Mouse (Mus musculus): ENCODE measurements around the gene Rabgap1l. TPM values are rescaled to one million over a fixed set of nuclear protein-coding genes. Genes with fewer than 3 reads are reported as not detected.

The Rabgap1l gene
- 10 to 100 TPM; 22.3 to 30.4 TPM for total RNA-seq (2021)
- long read RNA-seq, experiment 1, partial matches to known transcripts = 0 of 2 reads
- long read RNA-seq, experiment 1, other reads (novel, unspliced or antisense) = 1 of 2 reads
- long read RNA-seq, experiment 2, partial matches to known transcripts = 1 of 1 reads
- long read RNA-seq, experiment 2, other reads (novel, unspliced or antisense) = 0 of 1 reads

DNA sequence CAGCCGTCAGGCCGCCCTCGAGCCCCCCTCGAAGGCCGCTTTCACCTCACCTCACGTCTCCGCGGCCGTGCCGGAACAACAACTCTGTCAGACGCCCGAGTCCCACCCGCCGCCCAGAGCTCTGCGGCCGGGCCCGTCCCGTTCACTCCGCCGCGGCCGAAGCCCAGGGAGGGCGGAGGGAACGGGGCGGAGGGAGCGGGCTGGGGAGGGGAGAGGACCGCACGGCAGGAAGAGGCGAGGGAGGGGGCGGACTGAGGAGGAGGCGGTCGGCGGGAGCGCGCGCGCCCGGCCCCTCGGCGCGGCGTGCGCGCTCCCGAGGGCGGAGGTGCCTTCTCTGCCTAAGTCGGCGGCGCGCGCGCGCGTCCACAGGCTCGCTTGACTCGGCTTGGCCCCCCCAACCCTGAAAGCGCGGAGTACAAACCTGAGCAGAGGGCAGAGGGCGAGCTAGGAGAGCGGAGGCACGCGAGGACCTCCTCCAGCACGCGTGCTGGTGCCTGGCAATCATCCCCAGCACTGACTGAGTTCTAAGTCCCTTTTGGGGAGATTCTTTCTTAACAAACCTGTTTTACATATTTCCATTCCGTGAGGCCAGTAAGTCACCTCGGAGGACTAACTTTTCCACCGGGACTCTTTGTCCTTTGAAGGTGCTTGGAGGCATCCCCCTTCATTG lies at the start of gene Rabgap1l:
Gene Rabgap1l, minus strand, starts transcription at position 526 of the 670 bp plus-strand sequence.
- peak; percentile 90 to 94 for DNase-seq

DNA sequence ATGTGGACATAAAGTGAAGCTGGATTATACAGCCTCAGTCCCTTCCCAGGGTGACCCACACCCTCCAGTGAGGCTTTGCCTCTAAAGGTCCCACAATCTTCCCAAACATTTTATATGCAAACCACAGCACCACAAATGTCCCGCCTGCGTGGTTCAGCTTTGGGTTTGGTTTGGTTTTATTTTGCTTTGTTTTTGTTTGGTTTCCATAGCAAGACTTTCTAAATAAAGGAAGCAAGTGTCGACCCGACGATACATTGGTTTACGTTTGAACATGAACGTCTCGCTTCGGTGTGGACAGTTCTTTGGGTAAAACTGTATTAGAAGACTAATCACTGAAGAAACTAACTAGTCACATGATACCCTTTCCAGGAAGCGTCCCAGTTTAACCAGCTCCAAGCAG lies 49.6 kb upstream of the Rabgap1l start:
- DNase-seq = no peak

GRCm38 (mm10) chr1:160840618-160841017 lies 47.6 kb upstream of the Rabgap1l start:
- no peak for DNase-seq

GRCm38 (mm10) chr1:160839095-160839494 lies 46.1 kb upstream of the Rabgap1l start:
- no peak for DNase-seq

DNA sequence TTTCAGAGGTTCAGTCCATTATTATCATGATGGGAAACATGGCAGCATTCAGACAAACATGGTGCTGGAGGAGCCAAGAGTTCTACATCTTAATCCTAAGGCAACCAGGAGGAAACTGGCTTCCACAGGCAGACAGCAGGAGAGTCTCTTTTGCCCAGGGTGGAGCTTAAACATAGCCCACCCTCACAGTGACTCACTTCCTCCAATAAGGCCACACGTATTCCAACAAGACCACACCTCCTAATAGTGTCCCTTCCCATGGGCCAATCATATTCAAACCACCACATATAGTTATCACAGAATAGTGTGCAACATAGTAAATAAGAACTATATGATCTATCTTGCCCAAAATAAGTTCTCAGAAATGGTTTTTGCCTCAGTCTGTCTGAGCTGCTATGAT lies 41.4 kb upstream of the Rabgap1l start:
- no peak for DNase-seq

GRCm38 (mm10) chr1:160832267-160833021 lies 39.4 kb upstream of the Rabgap1l start:
- DNase-seq = no peak

DNA sequence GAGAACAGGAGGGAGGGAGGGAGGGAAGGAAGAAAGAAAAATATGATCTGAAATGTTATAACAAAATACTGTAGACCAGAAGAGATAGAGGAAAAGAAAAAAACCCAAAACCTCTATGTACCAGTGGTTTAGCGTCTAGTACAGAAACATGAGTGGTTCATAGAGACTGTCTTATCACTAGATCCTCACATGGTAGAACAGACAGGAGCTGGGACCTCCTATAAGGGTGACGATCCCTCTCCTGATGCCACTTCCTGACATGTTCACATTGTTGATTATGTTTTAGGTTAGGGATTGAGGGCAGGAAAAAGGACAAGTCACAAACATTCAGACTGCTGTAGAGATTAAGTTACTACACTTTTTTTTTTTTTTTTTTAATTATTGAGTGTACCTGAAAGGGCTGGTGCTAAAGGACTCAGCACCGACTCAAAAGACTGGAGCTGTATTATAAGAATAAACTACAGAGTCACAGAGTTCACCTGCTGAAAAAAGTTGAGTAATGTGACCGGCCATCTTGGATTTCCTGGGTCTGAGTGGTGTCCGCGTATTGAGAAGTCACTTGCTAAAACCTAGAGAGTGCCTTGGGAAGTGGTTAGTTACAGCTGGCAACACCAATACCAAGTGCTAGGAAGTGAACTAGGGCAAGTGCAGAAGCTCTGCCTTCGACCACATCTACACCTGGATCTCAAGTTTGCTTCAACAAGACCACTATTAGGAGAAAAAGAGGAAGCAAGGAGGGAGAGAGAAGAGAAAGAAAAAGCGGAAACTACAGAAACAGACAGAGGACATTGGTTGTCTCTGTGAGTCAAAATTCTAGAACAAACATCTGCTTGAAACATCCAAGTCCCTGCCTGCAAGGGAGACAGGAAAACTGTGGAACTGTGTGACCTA lies 37.8 kb upstream of the Rabgap1l start:
- no peak for DNase-seq

DNA sequence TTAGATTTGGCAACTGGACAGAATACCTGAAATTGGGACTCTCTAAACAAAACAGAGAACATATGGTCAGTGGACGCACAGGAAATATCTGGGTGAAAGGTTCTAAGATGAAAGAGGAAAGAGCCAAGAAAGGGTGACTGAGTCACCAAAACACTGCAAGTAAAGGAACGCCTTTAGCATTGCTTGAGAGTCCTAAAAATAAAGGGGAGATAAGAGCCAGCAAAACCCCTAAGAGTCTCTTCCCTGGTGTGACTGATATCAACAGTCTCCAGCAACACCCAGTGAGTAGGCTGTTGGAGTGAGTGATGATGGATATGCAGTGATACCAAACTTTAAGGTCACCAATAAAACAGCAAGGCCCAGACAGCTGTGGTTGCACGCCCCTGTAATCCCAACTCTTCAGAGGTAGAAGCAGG lies 32.4 kb upstream of the Rabgap1l start:
- no peak for DNase-seq

- no peak for DNase-seq
These were observed 30.6 kb upstream of the Rabgap1l start for GRCm38 (mm10) chr1:160823638-160824037.

DNA sequence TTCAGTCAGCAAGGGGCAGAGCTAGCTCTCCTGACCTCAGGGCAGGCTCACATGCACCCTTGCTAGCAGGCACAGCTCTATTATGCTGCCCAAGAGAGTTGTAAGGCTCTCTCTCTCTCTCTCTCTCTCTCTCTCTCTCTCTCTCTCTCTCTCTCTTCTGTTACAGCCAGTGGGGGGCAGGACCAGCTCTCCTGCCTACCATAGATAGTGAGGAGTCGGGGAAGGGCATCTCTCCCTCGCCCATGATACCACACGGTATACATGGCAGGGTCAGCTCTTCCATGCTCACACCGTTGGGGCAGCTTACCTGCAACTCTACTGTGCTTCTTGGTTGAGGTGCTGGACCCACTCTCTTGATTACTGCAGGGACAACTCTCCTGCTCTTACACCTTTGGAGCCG lies 21.2 kb upstream of the Rabgap1l start:
- no peak for DNase-seq

DNA sequence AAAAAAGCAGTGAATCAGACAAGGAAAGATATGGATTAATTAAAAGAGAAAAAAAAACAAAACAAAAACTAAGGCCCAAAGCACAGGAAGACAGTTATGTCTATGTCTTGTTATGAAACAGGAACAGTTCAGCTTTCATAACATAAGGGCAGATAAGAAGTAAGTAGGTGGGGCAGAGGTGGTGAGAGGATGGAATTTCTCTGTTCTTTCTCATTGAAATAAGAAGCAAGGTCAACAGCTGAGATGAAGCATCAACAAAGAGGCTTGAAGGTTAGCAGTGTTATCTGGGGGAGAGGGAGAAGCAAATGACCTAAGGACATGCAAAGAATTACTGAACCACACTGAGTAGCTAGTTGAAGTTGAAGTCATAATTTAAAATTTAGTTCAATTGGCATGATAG lies 19.4 kb upstream of the Rabgap1l start:
- DNase-seq = no peak

DNA sequence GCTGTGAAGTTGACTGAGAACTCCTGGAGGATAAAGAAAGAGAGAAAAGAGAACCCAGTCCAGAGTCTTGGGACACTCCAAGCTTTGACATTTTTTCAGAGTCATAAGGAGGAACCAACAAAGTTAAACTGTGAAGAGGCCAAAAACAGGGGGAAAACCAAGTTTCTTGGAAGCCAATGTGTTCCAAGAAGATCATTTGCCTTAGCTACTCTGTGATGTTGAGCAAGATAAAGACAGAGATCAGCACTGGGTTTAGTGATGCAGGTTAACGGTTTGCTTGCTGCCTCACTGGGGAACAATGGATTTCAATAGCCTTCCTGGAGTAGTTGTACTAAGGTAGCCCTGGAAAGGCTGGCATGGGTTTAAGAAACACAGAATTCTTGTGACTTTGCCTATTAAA lies 18.9 kb upstream of the Rabgap1l start:
- no peak for DNase-seq

DNA sequence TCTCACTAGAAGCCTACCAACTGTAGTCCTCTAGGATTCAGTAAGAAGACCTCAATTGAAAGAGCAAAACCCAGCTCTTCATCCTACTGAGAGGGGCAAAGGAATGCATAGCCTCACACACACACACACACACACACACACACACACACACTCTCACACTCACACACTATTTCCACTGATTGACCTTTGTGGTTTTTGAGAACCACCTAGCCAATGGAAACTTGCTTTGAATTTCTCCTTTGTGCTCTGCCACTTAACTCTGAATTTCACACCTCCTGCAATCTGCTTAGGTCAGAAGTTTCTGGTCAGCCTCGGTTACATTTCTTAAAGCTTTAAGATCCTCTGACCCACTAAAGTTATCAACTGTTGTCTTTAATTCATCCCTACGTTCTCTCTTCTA lies 12.3 kb upstream of the Rabgap1l start:
- DNase-seq = no peak

DNA sequence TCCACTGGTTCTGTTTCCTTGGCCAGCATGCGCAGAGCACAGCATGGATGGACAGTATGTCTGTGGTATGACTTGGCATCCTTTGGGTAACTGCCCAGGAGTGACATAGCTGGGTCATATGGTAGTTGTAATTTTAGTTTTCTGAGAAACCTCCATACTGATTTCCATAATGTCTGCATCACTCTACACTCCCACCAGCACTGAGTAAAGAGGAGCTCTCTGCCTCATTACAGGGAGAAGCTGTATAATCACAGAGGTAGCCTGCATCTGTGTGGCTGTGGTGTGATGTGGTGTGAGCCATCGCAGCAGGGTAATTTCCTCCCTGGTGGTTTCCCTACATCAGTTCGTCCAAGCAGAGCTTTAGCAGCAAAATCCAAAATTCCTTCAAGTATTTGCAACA lies 7.0 kb upstream of the Rabgap1l start:
- no peak for DNase-seq

- no peak for DNase-seq
These were observed 2.0 kb upstream of the Rabgap1l start for GRCm38 (mm10) chr1:160795016-160795415.

- no peak for DNase-seq
These were observed 1.1 kb upstream of the Rabgap1l start for GRCm38 (mm10) chr1:160793791-160794757.

- DNase-seq = peak; percentile 46 to 54
These were observed 790 bp downstream of the Rabgap1l start for GRCm38 (mm10) chr1:160792156-160792685.

- peak; percentile 55 to 58 for DNase-seq
These were observed 1.4 kb downstream of the Rabgap1l start for GRCm38 (mm10) chr1:160791381-160792155.

DNA sequence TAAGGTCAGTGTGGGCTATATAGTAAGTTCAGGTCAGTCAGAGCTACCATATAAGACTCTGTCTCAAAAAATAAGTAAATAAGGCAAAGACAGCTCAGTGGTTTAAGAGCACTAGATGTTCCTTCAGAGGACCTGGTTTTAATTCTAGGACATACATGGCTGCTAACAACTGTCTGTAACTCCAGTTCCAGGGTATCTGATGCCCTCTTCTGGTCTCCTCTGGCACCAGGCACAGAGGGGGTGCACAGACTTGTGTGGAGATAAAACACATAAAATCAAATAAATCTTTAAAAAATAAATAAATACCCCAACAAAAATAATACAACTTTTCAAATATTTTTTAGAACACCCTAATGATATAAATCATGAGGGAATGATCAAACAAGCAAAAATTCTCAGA lies 2.4 kb downstream of the Rabgap1l start:
- DNase-seq = no peak

- DNase-seq = no peak
These were observed 3.1 kb downstream of the Rabgap1l start for GRCm38 (mm10) chr1:160789876-160790275.
